Mouse (Mus musculus) forebrain, embryonic 14.5 days (tissue): ENCODE results near the gene Ccdc142. TPM values are rescaled to one million over a fixed set of nuclear protein-coding genes. Genes with fewer than 3 reads are reported as not detected.
A peak's percentile ranks its signal among the peaks of the same experiment; 100 is the strongest.

ENCODE experiments used
- ATAC-seq: fragments of 200-750 bp; cut with Nextera tagmentation; 2 replicates; pipeline ENCODE4 v1.8.0; 2017; ENCODE audit warnings: mild to moderate bottlenecking, moderate library complexity
- DNase-seq: peaks from one replicate; pipeline ENCODE4 v3.0.0-alpha.2; 2015; ENCODE audit warnings: low spot score
- H3K27ac ChIP-seq: fragments of 300-500 bp; sonication (generic); 2 replicates; pipeline ENCODE4 v1.5.1; 2014; ENCODE audit warnings: low read depth, mild to moderate bottlenecking, control low read depth, low read length, moderate library complexity
- H3K27me3 ChIP-seq: fragments of 300-500 bp; sonication (generic); replicated peaks from 2 replicates; pipeline ENCODE4 v1.6.1; 2014; ENCODE audit warnings: low read length, control low read depth, mixed read lengths; ENCODE audit not compliant: control insufficient read depth, insufficient read depth
- H3K36me3 ChIP-seq: fragments of 300-500 bp; sonication (generic); 2 replicates; pipeline ENCODE4 v1.6.1; 2014; ENCODE audit warnings: low read length, control low read depth; ENCODE audit not compliant: control insufficient read depth, insufficient read depth
- H3K4me1 ChIP-seq: fragments of 300-500 bp; sonication (generic); 2 replicates; pipeline ENCODE4 v1.6.1; 2014; ENCODE audit warnings: antibody characterized with exemption, low read length, control low read depth; ENCODE audit not compliant: control insufficient read depth, insufficient read depth
- H3K4me2 ChIP-seq: fragments of 300-500 bp; sonication (generic); 2 replicates; pipeline ENCODE4 v1.6.1; 2014; ENCODE audit warnings: mild to moderate bottlenecking, control low read depth, low read length
- H3K4me3 ChIP-seq: fragments of 300-500 bp; sonication (generic); 2 replicates; pipeline ENCODE4 v1.5.1; 2014; ENCODE audit warnings: low read depth, low read length, control low read depth
- H3K9ac ChIP-seq: fragments of 300-500 bp; sonication (generic); 2 replicates; pipeline ENCODE4 v1.6.1; 2014; ENCODE audit warnings: mild to moderate bottlenecking, low read length, control low read depth, moderate library complexity
- H3K9me3 ChIP-seq: fragments of 300-500 bp; sonication (generic); replicated peaks from 2 replicates; pipeline ENCODE4 v1.6.1; 2016; ENCODE audit warnings: low read length, control low read depth, mixed read lengths; ENCODE audit not compliant: control insufficient read depth
- WGBS: fragments of 180-500 bp; shearing (Covaris S2); extraction: QIAGEN DNeasy Blood & Tissue Kit; methylation state at CpG from one replicate; pipeline ENCODE4 v1.1.7; 2014; 5-methylcytosine and 5-hydroxymethylcytosine counted together
- polyA plus RNA-seq: library from polyadenylated mRNA; unstranded; fragments of >200 nt; fragmentation: Nextera tagmentation; extraction: Ambion mirVana; gene quantifications from 2 replicates; pipeline ENCODE4 v1.2.1, GENCODE M21; 2014

The Ccdc142 gene
- polyA plus RNA-seq, 1 experiment from 2014 or later = 1.9 TPM

GRCm38 (mm10) chr6:83111510-83112136 is 10.2 kb downstream of the Ccdc142 start:
- H3K27ac ChIP-seq = no peak overlapping the region
- H3K9ac ChIP-seq = no peak overlapping the region
- no peak overlapping the region for H3K4me3 ChIP-seq
- H3K4me2 ChIP-seq = no peak overlapping the region
- ATAC-seq (no peak), DNase-seq (no peak)
- no peaks in the 10 kb centered on the region for H3K27me3 ChIP-seq
- 90% methylated on average over 4 of the region's 4 CpGs for WGBS
- no peaks in the 10 kb centered on the region for H3K9me3 ChIP-seq
- peaks cover 15% of the 10 kb centered on the region for H3K4me1 ChIP-seq
- 0 out of 2 replicates have a peak, but pooled peaks cover 5% of the 10 kb centered on the region for H3K36me3 ChIP-seq

DNA sequence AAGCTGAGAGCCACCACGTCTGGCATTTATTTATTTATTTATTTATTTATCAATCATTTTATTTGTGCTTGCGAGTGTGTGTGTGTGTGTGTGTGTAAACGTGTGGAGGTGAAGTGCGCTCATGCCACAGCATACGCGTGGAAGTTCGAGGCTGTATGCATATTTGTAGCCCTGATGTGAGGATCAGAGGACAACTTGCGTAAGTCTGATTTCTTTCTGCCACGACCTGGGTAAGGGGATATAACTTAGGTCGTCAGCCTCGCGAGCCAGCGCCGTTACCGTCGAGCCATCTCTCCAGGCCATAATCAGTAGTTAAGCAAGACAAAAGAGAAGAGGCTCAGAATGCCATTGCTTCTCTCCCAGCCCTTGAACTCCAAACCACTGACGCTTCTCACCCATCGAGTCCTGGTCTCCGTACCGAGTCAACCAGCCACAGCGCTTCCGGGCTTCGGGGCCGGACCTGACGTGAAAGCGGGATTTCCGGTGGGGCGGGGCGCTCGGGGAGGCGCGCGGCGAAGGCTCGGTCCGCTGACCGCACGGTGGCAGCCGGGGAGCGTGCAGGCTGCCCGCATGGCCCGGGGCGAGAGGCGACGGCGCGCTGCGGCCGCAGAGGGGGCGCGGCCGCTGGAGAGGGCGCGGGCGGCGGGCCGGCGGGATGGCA is 13.7 kb downstream of the Ccdc142 start, which contains the start of gene Mogs:
Gene Mogs, plus strand, starts transcription at position 486 of the 661 bp plus-strand sequence.
- Histone ChIP-seq H3K27me3 (no peaks in the 10 kb centered on the region), H3K9ac (peak within 1 kb of the TSS; percentile 94), H3K27ac (peak within 1 kb of the TSS; percentile 72), H3K9me3 (no peaks in the 10 kb centered on the region), H3K4me1 (peaks cover 12% of the 10 kb centered on the region), H3K4me2 (peak within 1 kb of the TSS; percentile 95), H3K4me3 (peak within 1 kb of the TSS; percentile 83), H3K36me3 (peaks cover 33% of the 10 kb centered on the region)
- ATAC-seq = peak; percentile 89
- 1% methylated on average over 48 of the region's 58 CpGs for WGBS
- DNase-seq = peak; percentile 91

GRCm38 (mm10) chr6:83115682-83116372 is 14.4 kb downstream of the Ccdc142 start:
- Histone ChIP-seq H3K4me1 (peaks cover 15% of the 10 kb centered on the region), H3K9ac (peak overlapping the region; percentile 94), H3K9me3 (no peaks in the 10 kb centered on the region), H3K36me3 (peaks cover 31% of the 10 kb centered on the region), H3K27ac (peak overlapping the region; percentile 72), H3K4me2 (peak overlapping the region; percentile 95), H3K4me3 (peak overlapping the region; percentile 83), H3K27me3 (no peaks in the 10 kb centered on the region)
- ATAC-seq (peak; percentile 54), DNase-seq (no peak)
- 2% methylated on average over 46 of the region's 48 CpGs for WGBS

DNA sequence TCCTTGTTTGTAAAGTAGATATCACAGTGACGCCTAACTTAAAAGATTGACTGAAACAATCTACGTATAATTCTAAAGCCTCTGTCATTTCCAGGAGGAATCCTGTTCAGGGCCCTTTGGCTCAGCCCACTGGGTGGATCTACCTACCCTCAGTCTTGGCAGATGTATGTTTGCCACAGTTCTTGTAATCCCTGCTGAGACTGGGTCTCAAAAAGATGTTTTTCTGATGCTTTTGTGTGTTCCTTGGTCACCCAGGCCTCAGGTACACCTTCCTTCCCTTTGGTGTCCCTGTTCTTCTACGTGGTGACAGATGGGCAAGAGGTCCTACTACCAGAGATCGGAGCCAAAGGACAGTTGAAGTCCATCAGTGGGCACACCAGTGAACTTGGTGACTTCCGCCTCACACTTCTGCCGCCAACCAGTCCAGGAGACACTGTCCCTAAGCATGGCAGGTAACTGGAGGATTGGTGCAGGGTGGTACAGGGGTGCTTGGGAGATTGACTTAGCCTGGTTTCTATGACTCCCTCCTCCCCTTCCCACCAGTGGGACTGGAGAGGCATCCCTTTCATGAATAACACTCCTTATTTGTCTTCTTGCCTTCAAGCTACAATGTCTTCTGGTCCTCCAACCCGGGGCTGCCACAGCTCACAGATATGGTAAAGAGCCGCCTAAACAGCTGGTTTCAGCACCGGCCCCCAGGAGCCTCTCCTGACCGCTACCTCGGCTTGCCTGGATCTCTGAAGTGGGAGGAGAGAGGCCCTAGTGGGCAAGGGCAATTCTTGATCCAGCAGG is 15.2 kb downstream of the Ccdc142 start:
- DNase-seq = no peak
- Histone ChIP-seq H3K4me2 (peak overlapping the region; percentile 95), H3K36me3 (peaks cover 28% of the 10 kb centered on the region), H3K9ac (peak overlapping the region; percentile 94), H3K4me3 (peak overlapping the region; percentile 83), H3K27ac (no peak overlapping the region; the same call in 1 of the 2 replicates), H3K9me3 (no peaks in the 10 kb centered on the region), H3K4me1 (peaks cover 15% of the 10 kb centered on the region), H3K27me3 (no peaks in the 10 kb centered on the region)
- WGBS = 81% methylated on average over 11 of the region's 11 CpGs
- ATAC-seq = no peak

GRCm38 (mm10) chr6:83117165-83117438 is 15.7 kb downstream of the Ccdc142 start:
- peaks cover 15% of the 10 kb centered on the region for H3K4me1 ChIP-seq
- H3K27me3 ChIP-seq = no peaks in the 10 kb centered on the region
- ATAC-seq (no peak), DNase-seq (no peak)
- H3K27ac ChIP-seq = 0 out of 2 replicates have a peak overlapping the region, but pooled peaks have one; percentile 18
- peak overlapping the region; percentile 95; the same call in 1 of the 2 replicates for H3K4me2 ChIP-seq
- H3K9ac ChIP-seq = no peak overlapping the region; the same call in 1 of the 2 replicates
- no peak overlapping the region for H3K4me3 ChIP-seq
- peaks cover 28% of the 10 kb centered on the region for H3K36me3 ChIP-seq
- H3K9me3 ChIP-seq = no peaks in the 10 kb centered on the region
- 94% methylated on average over 4 of the region's 4 CpGs for WGBS

DNA sequence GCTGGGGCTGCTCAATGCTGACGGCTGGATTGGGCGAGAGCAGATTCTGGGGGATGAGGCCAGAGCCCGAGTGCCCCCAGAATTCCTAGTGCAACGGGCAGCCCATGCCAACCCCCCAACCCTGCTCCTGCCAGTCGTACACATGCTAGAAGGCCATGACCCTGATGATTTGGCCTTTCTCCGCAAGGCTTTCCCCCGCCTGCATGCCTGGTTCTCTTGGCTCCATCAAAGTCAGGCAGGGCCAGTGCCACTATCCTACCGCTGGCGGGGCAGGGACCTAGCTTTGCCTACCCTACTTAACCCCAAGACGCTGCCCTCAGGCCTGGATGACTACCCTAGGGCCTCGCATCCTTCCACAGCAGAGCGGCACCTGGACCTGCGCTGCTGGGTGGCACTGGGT is 16.2 kb downstream of the Ccdc142 start:
- H3K9me3 ChIP-seq = no peaks in the 10 kb centered on the region
- H3K27ac ChIP-seq = peak overlapping the region; percentile 18; the same call in 1 of the 2 replicates
- WGBS = 89% methylated on average over 13 of the region's 13 CpGs
- no peak overlapping the region for H3K4me3 ChIP-seq
- peaks cover 17% of the 10 kb centered on the region for H3K4me1 ChIP-seq
- H3K27me3 ChIP-seq = no peaks in the 10 kb centered on the region
- ATAC-seq (no peak), DNase-seq (no peak)
- no peak overlapping the region for H3K9ac ChIP-seq
- H3K36me3 ChIP-seq = peaks cover 28% of the 10 kb centered on the region
- no peak overlapping the region for H3K4me2 ChIP-seq

DNA sequence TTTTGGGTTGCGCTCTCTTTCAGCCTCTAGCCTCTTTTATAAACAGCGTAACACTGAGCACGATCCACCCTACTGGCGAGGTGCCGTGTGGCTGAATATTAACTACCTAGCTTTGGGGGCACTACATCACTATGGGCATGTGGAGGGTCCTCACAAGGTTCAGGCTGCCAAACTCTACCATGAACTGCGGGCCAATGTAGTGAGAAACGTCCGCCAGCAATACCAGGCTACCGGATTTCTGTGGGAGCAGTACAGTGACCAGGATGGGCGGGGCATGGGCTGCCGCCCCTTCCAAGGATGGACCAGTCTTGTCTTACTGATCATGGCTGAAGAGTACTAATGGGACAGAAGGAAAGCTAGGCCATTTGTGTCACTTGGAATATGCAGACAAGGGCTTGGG is 17.0 kb downstream of the Ccdc142 start:
- Histone ChIP-seq H3K4me3 (no peak overlapping the region), H3K36me3 (peaks cover 32% of the 10 kb centered on the region), H3K4me2 (no peak overlapping the region), H3K9ac (no peak overlapping the region; the same call in 1 of the 2 replicates), H3K27me3 (no peaks in the 10 kb centered on the region), H3K4me1 (peaks cover 22% of the 10 kb centered on the region), H3K27ac (no peak overlapping the region), H3K9me3 (no peaks in the 10 kb centered on the region)
- 78% methylated on average over 11 of the region's 11 CpGs for WGBS
- no peak for ATAC-seq
- no peak for DNase-seq

- WGBS = 80% methylated on average over 14 of the region's 14 CpGs
- peaks cover 34% of the 10 kb centered on the region for H3K36me3 ChIP-seq
- ATAC-seq (no peak), DNase-seq (no peak)
- H3K4me2 ChIP-seq = no peak overlapping the region; the same call in 1 of the 2 replicates
- no peak overlapping the region for H3K27ac ChIP-seq
- peak overlapping the region; percentile 22; the same call in 1 of the 2 replicates for H3K9ac ChIP-seq
- H3K4me3 ChIP-seq = no peak overlapping the region
- H3K9me3 ChIP-seq = no peaks in the 10 kb centered on the region
- peaks cover 24% of the 10 kb centered on the region for H3K4me1 ChIP-seq
- no peaks in the 10 kb centered on the region for H3K27me3 ChIP-seq
These were observed 17.7 kb downstream of the Ccdc142 start for GRCm38 (mm10) chr6:83118825-83119733.
